Mouse (Mus musculus) MEL (cell line): Measurements from ENCODE around the gene Utp11. TPM values are rescaled to one million over a fixed set of nuclear protein-coding genes. Genes with fewer than 3 reads are reported as not detected.

Experiments used
- DNase-seq: peaks from one replicate; pipeline ENCODE4 v3.0.0; 2011; ENCODE audit warnings: low read depth, low spot score
- H3K27ac ChIP-seq: 2 replicates; pipeline ENCODE4 v1.5.1; 2012; ENCODE audit warnings: low read depth, mild to moderate bottlenecking, control low read depth, low read length, moderate library complexity; ENCODE audit not compliant: control insufficient read depth
- H3K27me3 ChIP-seq, 2 experiments: fragments of 150-350 bp in 1 of 2; sonication (generic) in 1 of 2; 2 replicates each; pipeline ENCODE4 v1.6.1; 2012; ENCODE audit warnings: low read length in 2 of 2, mild to moderate bottlenecking in 2 of 2, improper control_type of control experiment in 1 of 2, moderate library complexity in 1 of 2; ENCODE audit not compliant: insufficient read depth in 2 of 2, control insufficient read depth in 1 of 2
- H3K36me3 ChIP-seq, 2 experiments: 2 replicates each; pipeline ENCODE4 v1.6.1; 2012 to 2014; ENCODE audit warnings: low read length in 2 of 2, improper control_type of control experiment in 1 of 2, inconsistent platforms in 1 of 2, mild to moderate bottlenecking in 1 of 2; ENCODE audit not compliant: insufficient read depth in 2 of 2, control insufficient read depth in 1 of 2
- H3K4me1 ChIP-seq, 2 experiments: fragments of 150-350 bp in 1 of 2; sonication (generic) in 1 of 2; 2 replicates each; pipeline ENCODE4 v1.6.1; 2012; ENCODE audit warnings: low read length in 2 of 2, improper control_type of control experiment in 1 of 2, mild to moderate bottlenecking in 1 of 2; ENCODE audit not compliant: insufficient read depth in 2 of 2, control insufficient read depth in 1 of 2
- H3K4me3 ChIP-seq, 2 experiments: fragments of 150-350 bp in 1 of 2; sonication (generic) in 1 of 2; 2 replicates each; pipeline ENCODE4 v1.5.1; 2012; ENCODE audit warnings: low read depth in 2 of 2, low read length in 2 of 2, mild to moderate bottlenecking in 2 of 2, moderate library complexity in 2 of 2, control low read depth in 1 of 2, improper control_type of control experiment in 1 of 2; ENCODE audit not compliant: control insufficient read depth in 1 of 2, insufficient read depth in 1 of 2
- H3K79me2 ChIP-seq: 2 replicates; pipeline ENCODE4 v1.6.1; 2012; ENCODE audit warnings: mild to moderate bottlenecking, low read length, moderate library complexity; ENCODE audit not compliant: control insufficient read depth, poor library complexity, insufficient read depth
- H3K9ac ChIP-seq: 2 replicates; pipeline ENCODE4 v1.6.1; 2012; ENCODE audit warnings: low read depth, mild to moderate bottlenecking, control low read depth, low read length, moderate library complexity; ENCODE audit not compliant: control insufficient read depth, poor library complexity, severe bottlenecking
- H3K9me3 ChIP-seq: fragments of 150-350 bp; sonication (generic); replicated peaks from 2 replicates; pipeline ENCODE4 v1.6.1; 2012; ENCODE audit warnings: mild to moderate bottlenecking, low read length, improper control_type of control experiment, moderate library complexity; ENCODE audit not compliant: insufficient read depth
- BHLHE40 ChIP-seq: IDR thresholded peaks from 2 replicates; pipeline ENCODE4 v1.6.1; 2012; ENCODE audit warnings: low read depth, mild to moderate bottlenecking, inconsistent platforms, low read length, improper control_type of control experiment, borderline replicate concordance
- CTCF ChIP-seq, 3 experiments: IDR thresholded peaks in 2 of 3; conservative IDR thresholded peaks in 1 of 3; 2 replicates each; pipeline ENCODE4 v1.5.1; 2011 to 2012; ENCODE audit warnings: low read length in 3 of 3, low read depth in 2 of 3, mild to moderate bottlenecking in 2 of 3, improper control_type of control experiment in 1 of 3, inconsistent platforms in 1 of 3, mixed read lengths in 1 of 3, moderate library complexity in 1 of 3; ENCODE audit not compliant: control insufficient read depth in 1 of 3, insufficient read depth in 1 of 3, poor library complexity in 1 of 3, severe bottlenecking in 1 of 3
- ELF1 ChIP-seq: IDR thresholded peaks from 2 replicates; pipeline ENCODE4 v1.6.1; 2014; ENCODE audit warnings: low read depth, mild to moderate bottlenecking, inconsistent platforms, low read length, improper control_type of control experiment, moderate library complexity
- ETS1 ChIP-seq: IDR thresholded peaks from 2 replicates; pipeline ENCODE4 v1.6.1; 2012; ENCODE audit warnings: low read depth, mild to moderate bottlenecking, inconsistent platforms, low read length, improper control_type of control experiment, moderate library complexity
- HCFC1 ChIP-seq: IDR thresholded peaks from 2 replicates; pipeline ENCODE4 v1.6.1; 2012; ENCODE audit warnings: low read depth, mild to moderate bottlenecking, inconsistent platforms, low read length, improper control_type of control experiment, moderate library complexity
- KAT2A ChIP-seq: conservative IDR thresholded peaks from 2 replicates; pipeline ENCODE4 v1.6.1; 2012; ENCODE audit warnings: low read depth, low read length, improper control_type of control experiment, inconsistent platforms
- MXI1 ChIP-seq: IDR thresholded peaks from 2 replicates; pipeline ENCODE4 v1.6.1; 2011; ENCODE audit warnings: mild to moderate bottlenecking, low read depth, low read length, improper control_type of control experiment
- MYC ChIP-seq: IDR thresholded peaks from 2 replicates; pipeline ENCODE4 v1.6.1; 2011; ENCODE audit warnings: low read depth, mild to moderate bottlenecking, low read length, improper control_type of control experiment, moderate library complexity
- NELFE ChIP-seq: IDR thresholded peaks from 2 replicates; pipeline ENCODE4 v1.6.1; 2011; ENCODE audit warnings: low read depth, low read length, improper control_type of control experiment
- NRF1 ChIP-seq: IDR thresholded peaks from 2 replicates; pipeline ENCODE4 v1.6.1; 2014; ENCODE audit warnings: low read depth, mild to moderate bottlenecking, inconsistent platforms, low read length, improper control_type of control experiment, moderate library complexity; ENCODE audit not compliant: poor library complexity, insufficient read depth, severe bottlenecking
- POLR2A ChIP-seq, 2 experiments: IDR thresholded peaks; 2 replicates each; pipeline ENCODE4 v1.6.1; 2011 to 2012; ENCODE audit warnings: low read length in 2 of 2, mild to moderate bottlenecking in 2 of 2, control low read depth in 1 of 2, improper control_type of control experiment in 1 of 2, low read depth in 1 of 2, moderate library complexity in 1 of 2; ENCODE audit not compliant: control insufficient read depth in 1 of 2, insufficient read depth in 1 of 2, poor library complexity in 1 of 2
- POLR2AphosphoS2 ChIP-seq: IDR thresholded peaks from 2 replicates; pipeline ENCODE4 v1.6.1; 2011; ENCODE audit warnings: low read length, improper control_type of control experiment
- POLR2AphosphoS5 ChIP-seq: IDR thresholded peaks from 2 replicates; pipeline ENCODE4 v1.6.1; 2012; ENCODE audit warnings: low read depth, borderline replicate concordance, mild to moderate bottlenecking, inconsistent platforms, low read length, moderate library complexity, mixed read lengths
- SIN3A ChIP-seq: IDR thresholded peaks from 2 replicates; pipeline ENCODE4 v1.6.1; 2012; ENCODE audit warnings: low read length, improper control_type of control experiment, inconsistent platforms
- SMC3 ChIP-seq: IDR thresholded peaks from 2 replicates; pipeline ENCODE4 v1.6.1; 2011; ENCODE audit warnings: low read depth, low read length, improper control_type of control experiment
- TBP ChIP-seq: IDR thresholded peaks from 2 replicates; pipeline ENCODE4 v1.8.0; 2011; ENCODE audit warnings: low read depth, low read length, improper control_type of control experiment
- TCF12 ChIP-seq: IDR thresholded peaks from 2 replicates; pipeline ENCODE4 v1.6.1; 2014; ENCODE audit warnings: low read depth, mild to moderate bottlenecking, inconsistent platforms, low read length, improper control_type of control experiment, moderate library complexity
- UBTF ChIP-seq: IDR thresholded peaks from 2 replicates; pipeline ENCODE4 v1.6.1; 2012; ENCODE audit warnings: low read depth, mild to moderate bottlenecking, inconsistent platforms, low read length, improper control_type of control experiment, moderate library complexity, borderline replicate concordance; ENCODE audit not compliant: insufficient read depth
- USF1 ChIP-seq: IDR thresholded peaks from 2 replicates; pipeline ENCODE4 v1.6.1; 2014; ENCODE audit warnings: low read depth, mild to moderate bottlenecking, inconsistent platforms, low read length, improper control_type of control experiment, moderate library complexity
- ZC3H11A ChIP-seq: IDR thresholded peaks from 2 replicates; pipeline ENCODE4 v1.6.1; 2012; ENCODE audit warnings: low read depth, mild to moderate bottlenecking, inconsistent platforms, low read length, improper control_type of control experiment
- ZMIZ1 ChIP-seq: IDR thresholded peaks from 2 replicates; pipeline ENCODE4 v1.6.1; 2012; ENCODE audit warnings: low read depth, mild to moderate bottlenecking, inconsistent platforms, low read length, improper control_type of control experiment, moderate library complexity
- polyA plus RNA-seq, 2 experiments: library from polyadenylated mRNA; stranded (reverse) in 1 of 2; unstranded in 1 of 2; fragments of >175 nt in 1 of 2; fragments of >200 nt in 1 of 2; gene quantifications; 2 replicates each; pipeline versions ENCODE4 v1.2.1 to v1.2.4; 2012; ENCODE audit warnings: low replicate concordance in 2 of 2, low read depth in 1 of 2; ENCODE audit not compliant: insufficient read length in 2 of 2, insufficient read depth in 1 of 2, missing spikeins in 1 of 2
- total RNA-seq: library from RNA; depleted of rRNA; stranded (reverse); fragments of 300-350 nt; gene quantifications from 2 replicates; pipeline ENCODE4 v1.2.3, GENCODE M21; 2012

The Utp11 gene
- total and polyA plus RNA-seq, 3 experiments, result 68.3 to 86.9 TPM; not detected in 1

GRCm38 (mm10) chr4:124741376-124742343, 48.3 kb upstream of the Utp11 start, which contains the start of gene Inpp5b:
Gene Inpp5b, plus strand, starts transcription at chr4:124741850.
- H3K36me3 ChIP-seq, result no peaks in the 10 kb centered on the region; a peak in 1 of 4 replicates
- H3K27ac ChIP-seq, result peak within 1 kb of the TSS; percentile 59
- H3K9ac ChIP-seq, result peak within 1 kb of the TSS; percentile 73
- peaks cover 0 to 2% of the 10 kb centered on the region in 2 experiments; a peak in 1 of 4 replicates for H3K4me1 ChIP-seq
- TF ChIP-seq BHLHE40 (no peak), KAT2A (peak; percentile 81), TBP (peak; percentile 64; the same call in 1 of the 2 replicates), POLR2AphosphoS5 (no peak), ETS1 (0 out of 2 replicates have a peak, but pooled peaks have one; percentile 10), ZC3H11A (no peak), MXI1 (peak; percentile 79), POLR2AphosphoS2 (peak; percentile 25; the same call in 1 of the 2 replicates), NRF1 (no peak), POLR2A (IDR thresholded peaks at IDR 0.05; ENCODE audit: control insufficient read depth in 1 of 2, insufficient read depth in 1 of 2, low read depth in 1 of 2, low read length in 2 of 2, poor library complexity in 1 of 2) (peak; percentile 43 to 78; a peak in 2 of 4 replicates), ELF1 (0 out of 2 replicates have a peak, but pooled peaks have one; percentile 8), ZMIZ1 (peak; percentile 66; the same call in 1 of the 2 replicates), USF1 (peak; percentile 40; the same call in 1 of the 2 replicates), UBTF (no peak), TCF12 (no peak), MYC (peak; percentile 24; the same call in 1 of the 2 replicates), SIN3A (peak; percentile 79), CTCF (IDR thresholded peaks at IDR 0.05 in 2 of 3, conservative IDR thresholded peaks at IDR 0.05 in 1 of 3; ENCODE audit: control insufficient read depth in 1 of 3, insufficient read depth in 1 of 3, low read depth in 2 of 3, low read length in 3 of 3, poor library complexity in 1 of 3, severe bottlenecking in 1 of 3) (peak in 1 of 3 experiments; percentile 1; a peak in 1 of 6 replicates), SMC3 (no peak), NELFE (peak; percentile 79), HCFC1 (peak; percentile 98)
- peak; percentile 88 for DNase-seq
- H3K79me2 ChIP-seq, result no peaks in the 10 kb centered on the region; the same call in 1 of the 2 replicates
- H3K27me3 ChIP-seq, result no peaks in the 10 kb centered on the region
- H3K4me3 ChIP-seq, result peak within 1 kb of the TSS; percentile 74 to 88
- H3K9me3 ChIP-seq, result no peaks in the 10 kb centered on the region
